Mouse (Mus musculus) heart, embryonic 16.5 days (tissue): ENCODE data around the gene Ilkap. TPM values are rescaled to one million over a fixed set of nuclear protein-coding genes. Genes with fewer than 3 reads are reported as not detected.

ENCODE experiments used
- ATAC-seq: fragments of 200-750 bp; cut with Nextera tagmentation; replicated peaks from 2 replicates; pipeline ENCODE4 v1.8.0; 2017; ENCODE audit warnings: moderate number of reproducible peaks; ENCODE audit not compliant: insufficient read depth, low FRiP score; ENCODE audit errors: extremely low read depth
- H3K27ac ChIP-seq: fragments of 300-500 bp; sonication (generic); 2 replicates; pipeline ENCODE4 v1.5.1; 2014; ENCODE audit warnings: mild to moderate bottlenecking, low read length, control low read depth, moderate library complexity
- H3K27me3 ChIP-seq: fragments of 300-500 bp; sonication (generic); 2 replicates; pipeline ENCODE4 v1.6.1; 2014; ENCODE audit warnings: low read length, mixed read lengths; ENCODE audit not compliant: control insufficient read depth, insufficient read depth
- H3K36me3 ChIP-seq: fragments of 300-500 bp; sonication (generic); 2 replicates; pipeline ENCODE4 v1.6.1; 2014; ENCODE audit not compliant: control insufficient read depth, insufficient read depth
- H3K4me1 ChIP-seq: fragments of 300-500 bp; sonication (generic); 2 replicates; pipeline ENCODE4 v1.6.1; 2014; ENCODE audit warnings: low read length, mixed read lengths; ENCODE audit not compliant: control insufficient read depth, insufficient read depth
- H3K4me2 ChIP-seq: fragments of 300-500 bp; sonication (generic); 2 replicates; pipeline ENCODE4 v1.6.1; 2014; ENCODE audit warnings: low read depth, mild to moderate bottlenecking, control low read depth, low read length
- H3K4me3 ChIP-seq: fragments of 300-500 bp; sonication (generic); 2 replicates; pipeline ENCODE4 v1.5.1; 2014; ENCODE audit warnings: mild to moderate bottlenecking, control low read depth, low read length
- H3K9ac ChIP-seq: fragments of 300-500 bp; sonication (generic); 2 replicates; pipeline ENCODE4 v1.6.1; 2014; ENCODE audit warnings: low read length, control low read depth
- H3K9me3 ChIP-seq: fragments of 300-500 bp; sonication (generic); replicated peaks from 2 replicates; pipeline ENCODE4 v1.6.1; 2016; ENCODE audit warnings: low read length; ENCODE audit not compliant: control insufficient read depth
- WGBS: fragments of 180-500 bp; shearing (Covaris S2); extraction: QIAGEN DNeasy Blood & Tissue Kit; methylation state at CpG from one replicate; pipeline ENCODE4 v1.1.7; 2014; 5-methylcytosine and 5-hydroxymethylcytosine counted together
- polyA plus RNA-seq: library from polyadenylated mRNA; unstranded; fragments of >200 nt; fragmentation: Nextera tagmentation; extraction: Ambion mirVana; gene quantifications from 2 replicates; pipeline ENCODE4 v1.2.1, GENCODE M21; 2015

Ilkap gene
- polyA plus RNA-seq, 1 experiment from 2014 or later, result 113 TPM

DNA sequence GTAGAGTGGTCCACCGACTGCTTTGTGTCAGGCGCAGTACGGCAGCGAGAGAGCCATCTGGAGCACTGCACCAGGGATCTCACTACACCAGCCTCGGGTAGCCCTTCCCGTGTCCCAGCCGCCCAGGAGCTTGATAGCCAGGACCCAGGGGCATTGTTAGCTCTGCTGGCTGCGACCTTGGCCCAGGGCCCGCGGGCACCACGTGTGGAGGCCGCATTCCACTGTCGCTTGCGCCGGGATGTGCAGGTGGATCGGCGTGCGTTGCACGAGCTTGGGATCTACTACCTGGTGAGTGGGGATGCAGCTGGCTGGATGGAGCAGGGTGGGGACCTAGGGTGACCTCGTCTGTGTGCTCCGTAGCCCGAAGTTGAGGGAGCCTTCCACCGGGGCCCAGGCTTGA, 28.6 kb downstream of the Ilkap start:
- WGBS, result 79% methylated on average over 23 of the region's 23 CpGs
- Histone ChIP-seq H3K4me1 (peaks cover 4% of the 10 kb centered on the region; the same call in 1 of the 2 replicates), H3K27ac (no peak overlapping the region), H3K36me3 (peaks cover 34% of the 10 kb centered on the region), H3K9me3 (no peaks in the 10 kb centered on the region), H3K4me2 (no peak overlapping the region), H3K9ac (no peak overlapping the region), H3K27me3 (no peaks in the 10 kb centered on the region), H3K4me3 (no peak overlapping the region)
- ATAC-seq, result no peak

DNA sequence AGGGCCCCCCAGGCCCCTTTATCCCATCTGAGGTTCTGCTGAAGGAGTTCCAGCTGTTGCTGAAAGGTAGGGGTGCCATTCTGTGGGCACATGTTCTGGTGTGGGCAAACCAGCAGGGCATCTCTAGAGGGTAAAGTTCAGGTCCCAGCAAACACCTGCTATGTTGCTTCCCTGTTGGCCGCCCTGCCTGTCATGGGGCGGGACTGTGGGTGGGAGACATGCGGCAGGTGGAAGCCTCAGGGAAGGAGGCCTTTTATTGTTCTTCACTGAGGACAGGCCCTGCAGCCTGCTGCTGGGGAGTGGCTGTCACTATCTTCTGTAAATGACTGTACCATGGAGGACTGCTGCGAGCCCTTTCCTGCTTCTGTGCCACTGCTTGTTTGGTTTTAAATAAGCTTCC, 29.2 kb downstream of the Ilkap start:
- peaks cover 1% of the 10 kb centered on the region; the same call in 1 of the 2 replicates for H3K9me3 ChIP-seq
- WGBS, result 78% methylated on average over 4 of the region's 4 CpGs
- H3K27ac ChIP-seq, result no peak overlapping the region
- H3K4me2 ChIP-seq, result no peak overlapping the region
- peaks cover 4% of the 10 kb centered on the region; the same call in 1 of the 2 replicates for H3K4me1 ChIP-seq
- H3K4me3 ChIP-seq, result no peak overlapping the region
- H3K9ac ChIP-seq, result no peak overlapping the region
- ATAC-seq, result no peak
- H3K27me3 ChIP-seq, result no peaks in the 10 kb centered on the region
- peaks cover 28% of the 10 kb centered on the region for H3K36me3 ChIP-seq

DNA sequence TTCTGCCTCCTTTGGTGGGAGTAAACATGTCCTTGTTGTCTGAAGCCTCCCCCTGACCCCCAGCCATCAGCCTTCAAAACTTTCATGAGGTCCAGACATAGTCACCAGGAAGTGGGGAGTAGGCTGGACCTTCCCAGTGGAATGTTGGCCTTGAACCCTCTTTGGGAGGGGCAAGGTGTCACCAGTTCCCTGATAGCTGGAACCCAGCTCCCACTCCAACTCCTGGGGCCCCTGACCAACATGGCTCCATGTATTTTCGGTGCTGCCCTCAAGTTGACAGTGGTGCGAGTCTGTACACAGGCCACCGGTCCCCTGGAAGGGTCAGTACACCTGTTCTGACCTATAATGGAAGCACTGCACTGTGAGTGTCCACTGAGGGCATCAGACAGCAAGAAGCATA, 31.3 kb downstream of the Ilkap start:
- ATAC-seq, result no peak
- H3K4me2 ChIP-seq, result no peak overlapping the region
- WGBS, result 97% methylated on average over 3 of the region's 3 CpGs

DNA sequence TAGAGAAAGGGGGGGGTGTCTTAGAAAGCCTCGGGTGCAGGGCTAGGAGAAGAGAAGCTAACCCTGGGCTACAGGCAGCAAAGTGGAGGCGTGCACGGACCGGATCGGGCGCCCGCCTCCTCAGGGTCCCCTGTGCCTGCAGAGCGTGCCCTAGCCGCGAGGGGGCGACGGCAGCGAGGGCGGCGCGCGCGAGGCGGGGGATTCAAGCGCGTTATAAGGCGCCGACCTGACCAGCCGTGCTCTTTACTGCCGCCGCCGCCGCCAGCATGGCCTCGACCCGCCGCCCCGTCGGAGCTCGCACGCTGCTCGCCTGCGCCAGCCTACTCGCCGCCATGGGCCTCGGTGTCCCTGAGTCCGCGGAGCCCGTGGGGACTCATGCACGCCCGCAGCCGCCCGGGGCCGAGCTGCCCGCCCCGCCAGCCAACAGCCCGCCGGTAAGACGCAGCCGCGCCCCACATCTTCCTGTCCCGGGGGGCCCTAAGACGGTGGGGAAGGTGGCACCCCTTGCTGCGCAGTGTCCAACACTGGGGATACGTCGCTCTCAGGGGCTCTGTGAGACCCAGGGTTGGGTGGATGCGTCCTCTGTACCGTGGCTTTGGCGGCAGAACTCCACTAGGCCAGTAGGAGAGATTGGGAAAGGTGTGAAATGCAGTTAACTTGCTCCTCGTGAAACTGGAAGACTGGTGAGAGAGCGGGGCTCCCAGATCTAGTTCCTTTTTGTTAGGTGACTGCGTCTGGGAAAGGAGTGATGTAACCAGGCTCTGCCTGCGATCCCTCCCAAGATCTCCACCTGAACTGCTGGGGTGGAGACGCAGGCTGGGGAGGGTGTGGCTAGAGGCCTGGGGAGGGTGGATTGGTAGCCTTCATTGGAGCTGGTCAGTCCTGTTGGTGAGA, 32.2 kb downstream of the Ilkap start, which contains the start of gene Erfe:
Erfe (plus strand) TSS at position 216 of the 894 bp plus-strand sequence.
- Histone ChIP-seq H3K36me3 (peaks cover 13% of the 10 kb centered on the region), H3K9ac (peak within 1 kb of the TSS; percentile 78), H3K4me3 (peak within 1 kb of the TSS; percentile 59), H3K9me3 (peaks cover 10% of the 10 kb centered on the region), H3K4me2 (peak within 1 kb of the TSS; percentile 95), H3K27me3 (no peaks in the 10 kb centered on the region), H3K27ac (no peak within 1 kb of the TSS), H3K4me1 (peaks cover 4% of the 10 kb centered on the region; the same call in 1 of the 2 replicates)
- ATAC-seq, result peak; percentile 39; the same call in 1 of the 2 replicates
- 3% methylated on average over 64 of the region's 68 CpGs for WGBS

More for the DNA sequence above, 31.3 kb downstream of the Ilkap start:
- H3K36me3 ChIP-seq, result peaks cover 13% of the 10 kb centered on the region
- no peak overlapping the region for H3K4me3 ChIP-seq
- no peak overlapping the region for H3K27ac ChIP-seq
- no peaks in the 10 kb centered on the region for H3K27me3 ChIP-seq
- H3K9ac ChIP-seq, result no peak overlapping the region
- peaks cover 4% of the 10 kb centered on the region; the same call in 1 of the 2 replicates for H3K4me1 ChIP-seq
- H3K9me3 ChIP-seq, result peaks cover 9% of the 10 kb centered on the region

DNA sequence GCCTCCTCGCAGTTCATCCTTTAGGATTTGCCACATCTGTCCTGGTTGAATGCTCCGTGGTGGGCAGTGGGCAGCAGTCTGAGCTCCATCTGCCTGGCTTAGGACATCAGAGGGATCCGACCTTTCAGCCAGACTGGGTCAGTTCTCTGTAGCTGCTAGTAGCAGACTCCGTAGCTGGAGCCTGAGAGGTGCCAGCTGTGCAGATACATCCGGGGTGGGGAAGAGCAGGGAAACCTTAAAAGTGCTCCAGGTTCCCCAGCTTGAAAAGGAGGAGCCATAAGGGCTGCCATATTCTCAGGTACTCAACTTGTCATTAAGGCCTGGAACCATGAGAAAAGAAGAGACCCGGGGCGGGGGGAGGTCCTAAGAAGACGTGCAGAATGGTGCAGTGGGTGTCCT, 32.8 kb downstream of the Ilkap start:
- no peak overlapping the region for H3K27ac ChIP-seq
- H3K9me3 ChIP-seq, result peaks cover 10% of the 10 kb centered on the region
- peaks cover 18% of the 10 kb centered on the region for H3K36me3 ChIP-seq
- 29% methylated on average over 8 of the region's 8 CpGs for WGBS
- no peak for ATAC-seq
- no peaks in the 10 kb centered on the region for H3K27me3 ChIP-seq
- peak overlapping the region; percentile 95 for H3K4me2 ChIP-seq
- H3K9ac ChIP-seq, result peak overlapping the region; percentile 78
- H3K4me1 ChIP-seq, result peaks cover 4% of the 10 kb centered on the region; the same call in 1 of the 2 replicates
- H3K4me3 ChIP-seq, result peak overlapping the region; percentile 59

DNA sequence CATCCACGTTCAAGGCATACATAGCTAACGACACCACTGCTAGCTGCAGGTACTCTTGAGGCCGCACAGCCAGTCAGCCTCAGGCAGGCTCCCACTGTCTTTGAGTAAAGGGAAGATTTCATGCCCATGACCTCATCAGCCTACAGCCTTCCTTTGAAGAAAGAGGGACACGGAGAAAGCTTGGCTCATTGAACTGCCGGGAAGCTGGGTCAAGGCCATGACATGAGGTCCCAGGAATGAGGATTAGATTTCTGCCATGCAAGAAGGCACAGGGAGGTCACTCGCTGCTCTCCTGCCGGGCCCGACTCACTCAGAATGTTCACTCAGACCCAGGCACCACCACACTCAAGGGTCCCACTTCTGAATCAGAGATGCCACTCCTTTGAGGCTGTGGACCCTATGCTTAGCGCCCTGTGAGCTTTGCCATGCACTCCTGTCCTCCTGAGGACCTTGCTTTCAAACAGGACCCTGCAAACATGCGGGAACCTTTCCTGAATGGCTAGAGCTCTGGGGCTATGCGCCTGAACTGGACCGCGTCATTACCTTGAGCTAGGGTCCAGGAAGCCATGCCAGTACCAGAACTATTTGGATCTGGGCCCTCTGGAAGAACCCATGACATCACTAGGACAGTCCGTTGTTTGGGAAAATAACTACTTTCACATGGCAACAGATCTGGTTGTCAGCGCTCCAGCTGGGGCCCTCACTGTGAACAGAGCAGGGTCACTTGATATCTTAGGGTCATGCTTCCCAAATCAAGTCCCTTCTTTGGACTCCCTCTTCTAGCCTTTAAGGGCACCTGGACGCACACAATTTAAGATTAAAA, 33.6 kb downstream of the Ilkap start:
- ATAC-seq, result no peak
- no peak overlapping the region for H3K4me2 ChIP-seq
- H3K9me3 ChIP-seq, result peaks cover 10% of the 10 kb centered on the region
- WGBS, result 84% methylated on average over 16 of the region's 16 CpGs
- H3K4me3 ChIP-seq, result no peak overlapping the region
- peaks cover 18% of the 10 kb centered on the region for H3K36me3 ChIP-seq
- no peak overlapping the region for H3K9ac ChIP-seq
- no peaks in the 10 kb centered on the region for H3K27me3 ChIP-seq
- H3K27ac ChIP-seq, result no peak overlapping the region
- peaks cover 4% of the 10 kb centered on the region; the same call in 1 of the 2 replicates for H3K4me1 ChIP-seq

DNA sequence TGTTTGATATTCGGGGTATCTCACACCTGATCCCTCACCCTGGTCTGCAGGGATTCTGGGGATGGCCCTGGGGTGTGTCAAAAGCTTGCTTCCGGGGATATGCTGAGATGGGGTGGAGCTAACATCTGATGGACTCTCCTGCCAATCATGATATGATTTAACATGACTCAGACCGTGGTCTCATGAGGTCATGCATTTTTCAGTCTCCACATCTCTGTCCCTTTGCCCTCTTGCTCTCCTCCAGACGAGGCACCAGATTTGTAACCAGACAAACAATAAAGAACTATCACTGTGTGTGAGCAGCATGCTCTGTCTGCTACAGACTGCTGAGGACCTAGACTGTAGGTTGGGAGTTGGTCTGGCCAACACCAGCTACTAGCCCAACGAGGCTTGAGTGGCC, 36.5 kb downstream of the Ilkap start:
- peaks cover 29% of the 10 kb centered on the region for H3K36me3 ChIP-seq
- 84% methylated on average over 5 of the region's 5 CpGs for WGBS

DNA sequence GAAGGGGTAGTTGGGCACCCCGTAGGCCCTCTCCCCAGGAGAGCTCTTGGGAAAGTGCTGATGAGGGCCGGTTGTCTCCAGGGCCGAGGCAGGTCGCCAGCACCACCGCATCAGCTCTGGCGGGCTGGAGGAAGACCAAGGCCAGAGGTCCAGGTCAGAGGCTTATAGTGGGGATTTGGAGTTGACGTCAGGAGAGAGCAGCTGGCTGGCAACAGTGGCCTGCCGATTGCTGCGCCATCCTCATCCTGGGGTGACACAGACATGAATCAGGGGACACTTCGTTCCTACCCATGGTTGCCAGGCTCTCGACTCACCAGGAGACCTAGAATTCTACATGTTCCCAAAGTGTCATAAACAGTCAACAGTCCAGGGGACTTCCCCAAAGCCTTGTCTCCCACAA, 42.5 kb downstream of the Ilkap start:
- WGBS, result 72% methylated on average over 11 of the region's 11 CpGs
- H3K36me3 ChIP-seq, result peaks cover 25% of the 10 kb centered on the region
- ATAC-seq, result no peak

More for the DNA sequence above, 36.5 kb downstream of the Ilkap start:
- Histone ChIP-seq H3K4me1 (peaks cover 4% of the 10 kb centered on the region; the same call in 1 of the 2 replicates), H3K27ac (no peak overlapping the region), H3K9ac (no peak overlapping the region), H3K4me2 (no peak overlapping the region), H3K27me3 (no peaks in the 10 kb centered on the region), H3K9me3 (peaks cover 10% of the 10 kb centered on the region), H3K4me3 (no peak overlapping the region)
- no peak for ATAC-seq

More for the DNA sequence above, 42.5 kb downstream of the Ilkap start:
- no peak overlapping the region for H3K4me3 ChIP-seq
- H3K27ac ChIP-seq, result no peak overlapping the region
- no peak overlapping the region for H3K9ac ChIP-seq
- peaks cover 15% of the 10 kb centered on the region for H3K4me1 ChIP-seq
- H3K4me2 ChIP-seq, result no peak overlapping the region
- H3K9me3 ChIP-seq, result no peaks in the 10 kb centered on the region
- H3K27me3 ChIP-seq, result no peaks in the 10 kb centered on the region
